Mouse (Mus musculus) layer of hippocampus, adult 2 months (tissue): ENCODE results near the gene Rnf111. TPM values are rescaled to one million over a fixed set of nuclear protein-coding genes. Genes with fewer than 3 reads are reported as not detected.

Source experiments
- DNase-seq, 2 experiments: peaks; one replicate each; pipeline ENCODE4 v3.0.0; 2022; ENCODE audit warnings: low spot score in 2 of 2
- H3K27ac ChIP-seq: fragments of 200-600 bp; 2 replicates; pipeline ENCODE4 v1.8.1; 2022
- H3K4me3 ChIP-seq: fragments of 200-600 bp; 2 replicates; pipeline ENCODE4 v1.8.1; 2022; ENCODE audit warnings: mild to moderate bottlenecking
- CTCF ChIP-seq: fragments of 200-600 bp; conservative IDR thresholded peaks from 2 replicates; pipeline ENCODE4 v1.8.1; 2022; ENCODE audit warnings: antibody characterized with exemption, mild to moderate bottlenecking, moderate library complexity
- total RNA-seq, 2 experiments: library from RNA; stranded (reverse); gene quantifications; 2 replicates each; pipeline ENCODE4 v1.2.3; 2021

Gene Rnf111
- total RNA-seq, 2 experiments from 2014 or later = 42.4 to 43.7 TPM

DNA sequence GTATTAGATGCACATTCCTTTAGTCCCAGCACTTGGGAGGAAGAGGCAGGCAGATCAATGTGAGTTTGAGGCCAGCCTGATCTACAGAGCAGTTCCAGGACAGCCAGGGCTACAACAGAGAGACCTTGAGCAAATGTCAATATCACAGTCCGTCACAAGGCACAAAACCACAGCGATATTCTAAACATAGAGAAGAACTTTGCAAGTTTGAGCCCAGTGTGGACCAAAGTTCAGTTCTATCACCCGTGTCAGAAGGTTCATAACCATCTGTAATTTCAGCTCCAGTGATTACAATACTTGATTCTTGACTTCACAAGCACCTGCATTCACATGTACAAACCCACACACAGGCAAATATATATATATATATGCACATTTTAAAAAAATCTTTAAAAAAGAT is 17.1 kb upstream of the Rnf111 start:
- no peak overlapping the region for H3K4me3 ChIP-seq
- no peak for TF ChIP-seq CTCF
- H3K27ac ChIP-seq = no peak overlapping the region
- no peak for DNase-seq

DNA sequence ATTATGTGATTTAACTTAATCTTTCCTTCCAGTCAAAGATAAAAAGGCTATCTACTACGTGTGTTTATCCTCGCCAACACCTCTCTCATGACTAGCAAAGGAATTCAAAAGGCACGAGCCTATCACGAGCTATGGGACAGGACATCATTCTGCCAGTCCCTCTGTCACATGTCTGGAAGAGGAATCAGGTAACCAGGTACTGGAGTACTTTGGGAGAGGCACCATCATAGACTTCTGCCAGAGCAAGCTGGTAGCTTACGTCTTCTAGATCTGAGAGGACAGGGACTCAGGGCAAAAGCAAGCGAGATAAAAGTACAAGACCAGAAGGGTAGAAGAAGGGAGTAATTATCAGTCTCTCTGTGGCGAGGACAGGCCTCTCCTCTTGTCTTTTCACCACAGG is 8.2 kb upstream of the Rnf111 start:
- DNase-seq = no peak
- Histone ChIP-seq H3K27ac (no peak overlapping the region), H3K4me3 (no peak overlapping the region)
- TF ChIP-seq CTCF = no peak

DNA sequence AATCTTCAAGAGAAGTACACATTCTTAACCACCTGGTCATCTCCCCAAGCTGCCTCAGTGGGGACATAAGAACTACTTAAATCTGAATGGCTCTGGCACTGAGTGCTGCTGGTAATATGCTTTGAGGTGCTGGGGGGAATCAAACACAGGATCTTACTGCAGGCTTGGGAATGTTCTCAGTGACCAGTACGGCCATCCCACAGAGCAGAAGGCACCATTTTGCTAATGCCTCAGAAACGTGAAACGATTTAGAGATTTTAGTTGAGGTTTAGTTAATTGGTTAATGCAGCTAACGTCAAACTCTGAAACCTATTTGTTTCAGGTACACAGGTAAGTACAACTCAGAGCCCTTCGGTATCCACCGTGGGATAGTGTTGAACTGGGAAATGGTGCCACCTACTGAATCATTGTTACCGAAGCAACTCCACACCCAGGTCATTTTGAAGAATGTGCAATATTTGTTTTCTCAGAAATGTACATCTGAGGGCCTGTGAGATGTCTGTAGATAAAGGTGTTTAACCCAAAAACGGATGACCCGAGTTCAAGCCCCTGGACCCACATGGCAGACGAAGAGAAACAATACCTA is 7.6 kb upstream of the Rnf111 start:
- no peak overlapping the region for H3K4me3 ChIP-seq
- H3K27ac ChIP-seq = no peak overlapping the region
- peak in 1 of 2 experiments; percentile 16 for DNase-seq
- peak; percentile 66 for TF ChIP-seq CTCF

DNA sequence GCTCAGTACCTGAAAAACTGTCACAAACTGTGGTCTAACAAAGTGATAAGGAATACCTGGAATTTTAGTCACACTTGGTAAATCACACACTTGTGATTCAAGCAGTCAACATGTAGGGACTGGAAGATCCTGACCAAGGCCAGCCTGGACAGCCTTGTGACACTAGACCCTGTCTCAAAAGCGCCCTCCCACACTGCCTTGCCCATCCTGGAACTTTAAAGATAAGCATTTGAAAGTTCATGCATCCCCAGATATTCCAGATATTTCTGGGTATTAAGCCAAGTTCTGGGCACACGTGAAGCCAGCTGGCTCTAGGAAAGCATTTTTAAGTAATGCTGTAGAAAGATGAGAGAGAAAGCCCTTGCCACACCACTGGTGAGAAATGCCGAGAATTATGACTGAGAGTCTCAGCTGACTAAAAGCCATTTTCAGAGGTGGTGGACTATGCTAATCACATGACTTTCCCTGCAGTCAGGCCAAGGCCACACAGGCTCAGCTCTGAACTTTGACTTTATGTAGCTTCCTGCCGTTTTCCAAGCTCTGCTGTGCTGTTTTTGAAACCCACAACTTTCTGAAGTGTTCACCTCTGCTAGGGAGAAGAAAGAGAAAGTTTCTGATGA is 6.5 kb upstream of the Rnf111 start:
- no peak for TF ChIP-seq CTCF
- DNase-seq = no peak
- no peak overlapping the region for H3K4me3 ChIP-seq
- H3K27ac ChIP-seq = no peak overlapping the region

DNA sequence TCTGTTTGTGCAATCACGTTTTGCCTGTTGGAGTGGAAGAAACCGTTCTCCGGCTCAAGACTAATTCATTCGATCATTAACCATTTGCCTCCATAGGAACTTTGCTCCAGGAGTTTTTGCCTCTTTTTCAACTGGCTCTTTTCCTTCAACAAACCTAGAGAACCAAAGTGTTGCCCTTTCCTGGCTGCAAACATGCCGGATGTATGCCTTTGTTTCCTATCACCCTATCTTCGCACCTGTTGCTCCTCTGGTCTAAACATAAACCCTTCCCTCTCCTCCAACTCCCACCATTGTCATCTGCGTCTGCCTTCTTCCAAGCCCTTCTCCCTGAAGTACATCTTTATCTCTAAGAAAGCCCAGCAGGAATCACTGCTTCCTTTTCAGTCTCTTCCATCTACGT is 3.3 kb upstream of the Rnf111 start:
- Histone ChIP-seq H3K27ac (no peak overlapping the region), H3K4me3 (no peak overlapping the region)
- DNase-seq = no peak
- no peak for TF ChIP-seq CTCF

DNA sequence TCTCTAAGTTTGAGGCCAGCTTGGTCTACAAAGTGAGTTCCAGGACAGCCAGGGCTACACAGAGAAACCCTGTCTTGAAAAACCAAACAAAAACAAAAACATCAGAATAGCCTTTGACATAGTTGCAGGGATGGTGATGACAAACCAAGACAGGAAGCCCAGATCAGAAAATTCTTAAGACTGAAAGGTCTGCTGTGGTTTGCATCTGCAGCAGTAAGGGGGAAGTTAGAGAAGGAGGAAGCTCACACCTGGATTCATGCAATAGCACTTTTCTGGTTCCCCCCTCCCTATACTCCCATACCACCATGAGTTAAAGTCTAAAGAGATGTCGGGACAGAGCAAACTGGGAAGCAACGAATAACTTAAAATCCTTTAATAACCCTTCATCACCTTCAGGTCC is 2.7 kb upstream of the Rnf111 start:
- Histone ChIP-seq H3K27ac (no peak overlapping the region), H3K4me3 (no peak overlapping the region)
- DNase-seq = no peak
- no peak for TF ChIP-seq CTCF

DNA sequence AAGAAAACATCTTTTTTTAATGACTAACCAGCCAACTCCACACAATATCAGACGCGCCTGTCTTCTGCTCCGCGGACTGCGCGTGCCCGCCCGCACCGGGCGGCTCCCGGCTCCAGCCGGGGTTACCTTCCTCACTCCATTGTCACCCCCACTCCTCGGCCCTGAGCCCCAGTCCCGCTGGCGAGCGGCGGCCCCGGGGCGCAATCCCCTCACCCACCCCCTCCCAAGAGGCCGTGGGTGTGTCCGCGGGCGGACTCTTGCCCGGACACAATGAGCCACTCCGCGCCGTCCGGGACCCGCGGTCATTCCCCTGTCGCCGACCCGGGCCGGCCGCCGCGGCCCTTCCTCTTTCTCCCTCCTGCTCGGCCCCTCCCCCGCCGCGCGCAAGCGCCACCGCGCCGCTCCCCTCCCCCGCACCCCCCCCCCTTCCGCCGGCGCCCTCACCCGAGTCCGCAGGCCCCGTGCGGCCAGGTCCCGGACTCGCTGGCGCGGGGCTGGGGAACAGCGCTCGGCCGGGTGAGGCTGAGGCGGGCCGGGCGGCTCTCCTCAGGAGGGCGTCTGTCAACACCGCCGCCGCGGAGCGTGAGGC is 416 bp downstream of the Rnf111 start:
- Histone ChIP-seq H3K27ac (peak overlapping the region; percentile 99), H3K4me3 (peak overlapping the region; percentile 98)
- no peak for TF ChIP-seq CTCF
- DNase-seq = peak; percentile 20 to 33

DNA sequence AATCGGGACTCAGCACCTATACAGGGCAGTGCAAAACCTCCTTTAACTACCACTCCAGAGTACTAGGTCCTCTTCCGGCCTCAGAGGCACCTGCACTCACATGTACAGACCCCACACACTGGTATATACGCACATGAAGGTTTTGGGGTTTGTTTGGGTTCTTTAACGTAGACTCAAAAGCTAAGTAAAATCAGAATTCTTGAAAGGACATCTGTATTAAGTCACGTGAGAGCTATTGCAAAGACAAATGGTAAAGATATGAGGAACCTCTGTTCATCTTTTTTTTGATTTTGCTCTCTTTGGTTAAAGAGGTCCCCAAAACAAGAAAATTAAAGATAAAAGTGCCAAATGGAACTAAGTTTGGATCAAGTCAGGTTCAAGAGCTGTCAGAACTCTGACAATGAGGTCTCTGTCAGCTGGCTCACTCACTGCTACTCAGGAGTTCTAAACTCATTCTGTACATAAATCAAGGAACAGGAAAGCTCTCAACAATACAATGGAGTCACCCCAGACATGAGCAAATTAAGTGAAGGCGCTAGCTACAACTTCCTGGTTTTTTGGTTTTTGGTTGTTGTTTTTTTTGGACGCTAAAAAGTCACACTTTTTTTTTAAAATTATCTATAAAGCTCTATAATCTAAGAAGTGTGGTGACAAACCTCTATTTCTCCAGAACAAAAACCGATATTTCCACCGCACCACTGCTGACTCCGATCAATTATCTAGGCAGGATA is 1.1 kb downstream of the Rnf111 start:
- no peak for DNase-seq
- Histone ChIP-seq H3K4me3 (peak overlapping the region; percentile 98), H3K27ac (peak overlapping the region; percentile 99)
- TF ChIP-seq CTCF = no peak

DNA sequence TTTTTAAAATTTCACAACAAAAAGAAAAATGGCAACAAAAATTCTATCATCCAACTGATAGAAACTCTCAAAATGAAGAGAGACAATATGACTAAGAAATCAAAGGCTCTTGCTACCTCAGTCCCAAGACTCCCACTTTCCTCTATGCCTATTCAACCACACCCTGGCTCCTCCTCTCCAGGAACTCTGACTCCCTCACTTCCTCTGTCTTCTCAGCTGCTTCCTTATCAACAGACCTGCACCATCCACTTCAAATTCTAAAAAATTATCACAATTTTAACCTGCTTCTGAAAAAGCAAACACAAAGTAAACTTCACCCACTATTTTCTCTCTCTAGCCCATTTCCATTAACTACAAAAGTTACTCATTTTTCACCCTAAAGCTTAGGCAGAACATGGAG is 6.5 kb downstream of the Rnf111 start:
- TF ChIP-seq CTCF = no peak
- no peak overlapping the region for H3K27ac ChIP-seq
- DNase-seq = no peak
- H3K4me3 ChIP-seq = no peak overlapping the region

DNA sequence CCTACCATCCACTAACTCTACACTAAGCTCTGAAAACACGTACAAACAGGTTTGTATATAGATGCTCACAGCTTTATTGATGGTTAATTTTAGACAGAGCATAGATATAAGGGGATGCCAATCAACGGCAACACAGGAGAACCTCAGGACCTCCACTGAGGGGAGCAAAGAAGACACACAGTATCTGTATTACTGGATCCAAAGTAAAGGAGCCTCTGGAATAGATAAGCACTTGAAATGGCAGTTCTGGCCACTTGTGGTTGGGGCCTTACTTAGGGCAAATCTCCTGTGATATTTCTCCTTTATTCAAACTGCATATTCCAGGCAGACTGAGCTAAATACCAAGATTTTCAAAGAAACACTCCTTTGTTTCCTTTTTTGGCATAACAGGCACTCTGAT is 10.5 kb downstream of the Rnf111 start:
- no peak for TF ChIP-seq CTCF
- DNase-seq = no peak
- Histone ChIP-seq H3K27ac (no peak overlapping the region), H3K4me3 (no peak overlapping the region)

DNA sequence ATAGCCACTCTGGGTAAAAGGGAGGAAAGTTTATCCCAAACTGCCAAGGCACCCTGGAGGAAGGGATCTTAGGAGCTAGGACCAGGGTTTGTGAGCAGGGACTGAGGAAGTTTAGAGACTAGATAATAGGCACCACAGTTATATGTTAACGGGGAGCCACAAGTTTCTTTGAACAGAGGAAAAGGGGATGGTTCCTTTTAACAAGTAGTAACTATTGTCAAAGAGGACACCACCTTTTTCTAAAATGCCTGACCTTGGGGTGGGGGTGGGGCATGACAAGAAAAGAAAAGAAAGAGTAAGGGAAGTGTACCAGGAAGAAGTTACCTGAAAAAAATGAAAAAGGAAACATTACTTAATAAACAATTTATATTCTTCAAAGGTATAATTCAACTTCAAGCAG is 12.3 kb downstream of the Rnf111 start:
- DNase-seq = no peak
- H3K4me3 ChIP-seq = no peak overlapping the region
- H3K27ac ChIP-seq = no peak overlapping the region
- TF ChIP-seq CTCF = no peak

DNA sequence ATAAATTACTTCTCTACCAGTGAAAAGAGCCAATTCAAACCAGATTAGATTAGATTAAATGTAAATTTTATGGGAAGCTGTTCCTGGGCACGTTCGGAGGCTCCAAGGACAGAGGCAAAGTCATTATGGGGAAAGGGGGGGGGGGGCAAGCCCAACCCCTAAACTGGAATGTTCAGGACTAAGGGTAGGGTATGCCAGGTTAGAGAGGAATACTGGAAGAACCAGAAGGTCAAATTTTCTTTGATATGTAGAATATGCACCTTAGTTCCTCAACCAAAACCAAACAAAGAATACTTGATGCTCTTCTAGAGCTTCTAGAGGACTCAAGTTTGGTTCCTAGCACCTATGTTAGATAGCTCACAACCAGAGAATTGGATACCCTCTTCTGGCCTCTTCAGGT is 16.1 kb downstream of the Rnf111 start:
- DNase-seq = no peak
- Histone ChIP-seq H3K4me3 (no peak overlapping the region), H3K27ac (no peak overlapping the region)
- no peak for TF ChIP-seq CTCF

DNA sequence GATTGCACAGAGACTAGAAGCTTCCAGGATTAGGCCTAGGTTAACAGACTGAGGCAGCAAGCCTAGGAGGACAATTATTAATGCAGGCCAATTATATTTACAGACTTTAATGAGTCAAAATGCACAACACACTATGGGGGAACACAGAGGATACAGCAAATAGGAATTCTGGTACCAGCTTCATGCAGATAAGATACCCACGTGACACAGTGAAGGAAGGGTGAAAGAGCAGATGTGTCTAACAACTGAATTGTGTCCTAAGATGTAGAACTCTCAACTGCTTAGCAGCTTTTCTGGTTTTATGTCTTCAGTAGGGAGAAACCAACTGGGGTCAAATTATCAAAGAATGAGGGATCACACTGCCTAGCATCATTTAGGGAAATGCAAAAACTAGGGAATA is 17.7 kb downstream of the Rnf111 start:
- no peak overlapping the region for H3K27ac ChIP-seq
- DNase-seq = no peak
- TF ChIP-seq CTCF = no peak
- no peak overlapping the region for H3K4me3 ChIP-seq
